Mouse (Mus musculus) intestine, embryonic 14.5 days (tissue): Measurements from ENCODE around the gene Nlrp6. TPM values are rescaled to one million over a fixed set of nuclear protein-coding genes. Genes with fewer than 3 reads are reported as not detected.
A peak's percentile ranks its signal among the peaks of the same experiment; 100 is the strongest.
"Not testable (repeated sequence)": the region's sequence is repeated elsewhere in the genome, so short reads cannot be mapped to it uniquely, and the experiment has no call there.

Source experiments
- ATAC-seq: fragments of 200-750 bp; cut with Nextera tagmentation; replicated peaks from 2 replicates; pipeline ENCODE4 v1.8.0; 2017; ENCODE audit warnings: low read depth, moderate number of reproducible peaks, moderate TSS enrichment, moderate library complexity; ENCODE audit not compliant: low FRiP score, low TSS enrichment
- DNase-seq: peaks from one replicate; pipeline ENCODE4 v3.0.0-alpha.2; 2018; ENCODE audit warnings: low spot score
- H3K27ac ChIP-seq: fragments of 300-500 bp; sonication (generic); 2 replicates; pipeline ENCODE4 v1.5.1; 2014; ENCODE audit warnings: low read depth, mild to moderate bottlenecking, control low read depth
- H3K27me3 ChIP-seq: fragments of 300-500 bp; sonication (generic); replicated peaks from 2 replicates; pipeline ENCODE4 v1.6.1; 2014; ENCODE audit warnings: low read length, control low read depth; ENCODE audit not compliant: control insufficient read depth, insufficient read depth
- H3K36me3 ChIP-seq: fragments of 300-500 bp; sonication (generic); 2 replicates; pipeline ENCODE4 v1.6.1; 2014; ENCODE audit warnings: low read length, control low read depth; ENCODE audit not compliant: control insufficient read depth, insufficient read depth
- H3K4me1 ChIP-seq: fragments of 300-500 bp; sonication (generic); replicated peaks from 2 replicates; pipeline ENCODE4 v1.6.1; 2014; ENCODE audit warnings: low read length, control low read depth, mixed read lengths; ENCODE audit not compliant: control insufficient read depth, insufficient read depth
- H3K4me2 ChIP-seq: fragments of 300-500 bp; sonication (generic); 2 replicates; pipeline ENCODE4 v1.6.1; 2014; ENCODE audit warnings: low read length
- H3K4me3 ChIP-seq: fragments of 300-500 bp; sonication (generic); 2 replicates; pipeline ENCODE4 v1.5.1; 2014; ENCODE audit warnings: low read depth, low read length, control low read depth, mixed read lengths
- H3K9ac ChIP-seq: fragments of 300-500 bp; sonication (generic); 2 replicates; pipeline ENCODE4 v1.6.1; 2014; ENCODE audit warnings: mild to moderate bottlenecking, low read length
- H3K9me3 ChIP-seq: fragments of 300-500 bp; sonication (generic); 2 replicates; pipeline ENCODE4 v1.6.1; 2016; ENCODE audit warnings: low read length, control low read depth; ENCODE audit not compliant: control insufficient read depth
- WGBS: fragments of 180-500 bp; shearing (Covaris S2); extraction: QIAGEN DNeasy Blood & Tissue Kit; methylation state at CpG from one replicate; pipeline ENCODE4 v1.1.7; 2014; 5-methylcytosine and 5-hydroxymethylcytosine counted together
- polyA plus RNA-seq: library from polyadenylated mRNA; unstranded; fragments of >200 nt; fragmentation: Nextera tagmentation; extraction: Ambion mirVana; gene quantifications from 2 replicates; pipeline ENCODE4 v1.2.1, GENCODE M21; 2014

The Nlrp6 gene
- polyA plus RNA-seq, 1 experiment from 2014 or later = 18.4 TPM

GRCm38 (mm10) chr7:140890636-140891035 lies 30.1 kb upstream of the Nlrp6 start:
- not testable (repeated sequence) for H3K27ac ChIP-seq, H3K27me3 ChIP-seq, H3K9ac ChIP-seq, H3K9me3 ChIP-seq, DNase-seq, ATAC-seq, H3K4me1 ChIP-seq, H3K4me3 ChIP-seq, H3K4me2 ChIP-seq
- peaks cover 80% of the 10 kb centered on the region for H3K36me3 ChIP-seq
- WGBS = 96% methylated on average over 16 of the region's 16 CpGs

- H3K27ac ChIP-seq = no peak overlapping the region
- DNase-seq (no peak), ATAC-seq (no peak)
- H3K4me1 ChIP-seq = no peaks in the 10 kb centered on the region
- peaks cover 81% of the 10 kb centered on the region for H3K36me3 ChIP-seq
- H3K9ac ChIP-seq = no peak overlapping the region
- 92% methylated on average over 7 of the region's 7 CpGs for WGBS
- H3K27me3 ChIP-seq = no peaks in the 10 kb centered on the region
- no peak overlapping the region for H3K4me3 ChIP-seq
- H3K4me2 ChIP-seq = no peak overlapping the region
- H3K9me3 ChIP-seq = no peaks in the 10 kb centered on the region
Measured at GRCm38 (mm10) chr7:140894031-140894430, 26.7 kb upstream of the Nlrp6 start.

GRCm38 (mm10) chr7:140894611-140895010 lies 26.1 kb upstream of the Nlrp6 start:
- Histone ChIP-seq H3K4me1 (no peaks in the 10 kb centered on the region), H3K9me3 (no peaks in the 10 kb centered on the region), H3K27me3 (no peaks in the 10 kb centered on the region), H3K9ac (no peak overlapping the region), H3K4me3 (no peak overlapping the region), H3K36me3 (peaks cover 81% of the 10 kb centered on the region), H3K27ac (no peak overlapping the region), H3K4me2 (no peak overlapping the region)
- ATAC-seq (no peak), DNase-seq (no peak)
- WGBS = 92% methylated on average over 3 of the region's 3 CpGs

GRCm38 (mm10) chr7:140897863-140898262 lies 22.8 kb upstream of the Nlrp6 start:
- ATAC-seq (no peak), DNase-seq (no peak)
- Histone ChIP-seq H3K4me3 (no peak overlapping the region), H3K27ac (no peak overlapping the region), H3K9me3 (no peaks in the 10 kb centered on the region), H3K27me3 (no peaks in the 10 kb centered on the region), H3K4me1 (no peaks in the 10 kb centered on the region), H3K36me3 (peaks cover 62% of the 10 kb centered on the region), H3K4me2 (no peak overlapping the region), H3K9ac (no peak overlapping the region)
- 91% methylated on average over 7 of the region's 7 CpGs for WGBS

- DNase-seq (no peak), ATAC-seq (no peak)
- no peaks in the 10 kb centered on the region for H3K4me1 ChIP-seq
- H3K9ac ChIP-seq = no peak overlapping the region
- H3K9me3 ChIP-seq = no peaks in the 10 kb centered on the region
- no peak overlapping the region for H3K4me3 ChIP-seq
- 72% methylated on average over 3 of the region's 3 CpGs for WGBS
- no peak overlapping the region for H3K4me2 ChIP-seq
- H3K36me3 ChIP-seq = peaks cover 51% of the 10 kb centered on the region
- no peak overlapping the region for H3K27ac ChIP-seq
- H3K27me3 ChIP-seq = no peaks in the 10 kb centered on the region
Measured at GRCm38 (mm10) chr7:140899121-140899520, 21.6 kb upstream of the Nlrp6 start.

- DNase-seq = no peak
- Histone ChIP-seq H3K4me3 (no peak within 1 kb of the TSS), H3K9ac (no peak within 1 kb of the TSS), H3K27ac (no peak within 1 kb of the TSS), H3K4me1 (no peaks in the 10 kb centered on the region), H3K36me3 (peaks cover 41% of the 10 kb centered on the region), H3K4me2 (no peak within 1 kb of the TSS), H3K9me3 (no peaks in the 10 kb centered on the region), H3K27me3 (no peaks in the 10 kb centered on the region)
- ATAC-seq = no peak
- WGBS = 63% methylated on average over 10 of the region's 10 CpGs
Measured at GRCm38 (mm10) chr7:140900220-140900619, 20.5 kb upstream of the Nlrp6 start, which contains the start of gene Cox8b. Cox8b (minus strand) TSS chr7:140900446.

GRCm38 (mm10) chr7:140902036-140902875 lies 18.4 kb upstream of the Nlrp6 start:
- H3K9ac ChIP-seq = no peak overlapping the region
- H3K27me3 ChIP-seq = no peaks in the 10 kb centered on the region
- DNase-seq = no peak

GRCm38 (mm10) chr7:140903212-140903611 lies 17.5 kb upstream of the Nlrp6 start:
- DNase-seq = peak; percentile 95
- Histone ChIP-seq H3K4me3 (no peak overlapping the region), H3K27me3 (no peaks in the 10 kb centered on the region), H3K9ac (no peak overlapping the region), H3K27ac (no peak overlapping the region), H3K4me2 (no peak overlapping the region), H3K36me3 (peaks cover 13% of the 10 kb centered on the region), H3K4me1 (no peaks in the 10 kb centered on the region), H3K9me3 (no peaks in the 10 kb centered on the region)
- peak; percentile 45; the same call in 1 of the 2 replicates for ATAC-seq
- WGBS = 26% methylated on average over 13 of the region's 13 CpGs

More at GRCm38 (mm10) chr7:140902036-140902875, 18.4 kb upstream of the Nlrp6 start:
- Histone ChIP-seq H3K4me1 (no peaks in the 10 kb centered on the region), H3K4me3 (no peak overlapping the region), H3K4me2 (no peak overlapping the region), H3K9me3 (no peaks in the 10 kb centered on the region), H3K27ac (no peak overlapping the region), H3K36me3 (peaks cover 22% of the 10 kb centered on the region)
- no peak for ATAC-seq
- WGBS = 79% methylated on average over 15 of the region's 15 CpGs

- H3K4me2 ChIP-seq = no peak overlapping the region
- ATAC-seq (no peak), DNase-seq (no peak)
- H3K27ac ChIP-seq = no peak overlapping the region
- H3K36me3 ChIP-seq = no peaks in the 10 kb centered on the region
- H3K4me1 ChIP-seq = no peaks in the 10 kb centered on the region
- H3K9ac ChIP-seq = no peak overlapping the region
- H3K4me3 ChIP-seq = no peak overlapping the region
- no peaks in the 10 kb centered on the region for H3K9me3 ChIP-seq
- no peaks in the 10 kb centered on the region for H3K27me3 ChIP-seq
- WGBS = 76% methylated on average over 2 of the region's 2 CpGs
Measured at GRCm38 (mm10) chr7:140905642-140906081, 15.0 kb upstream of the Nlrp6 start.
